Mouse (Mus musculus) brain, embryonic 14.5 days (tissue): Measurements from ENCODE around the gene Cfap221. TPM values are rescaled to one million over a fixed set of nuclear protein-coding genes. Genes with fewer than 3 reads are reported as not detected.

Experiments used
- DNase-seq: peaks from one replicate; pipeline ENCODE4 v3.0.0-alpha.2; 2011; ENCODE audit warnings: low read depth
- CTCF ChIP-seq: fragments of 200-500 bp; IDR thresholded peaks from 2 replicates; pipeline ENCODE4 v1.5.1; 2012; ENCODE audit warnings: inconsistent platforms, mild to moderate bottlenecking, moderate library complexity, borderline replicate concordance; ENCODE audit not compliant: insufficient read depth, insufficient read length; ENCODE audit errors: extremely low read depth
- POLR2A ChIP-seq: fragments of 200-500 bp; IDR thresholded peaks from 2 replicates; pipeline ENCODE4 v1.6.1; 2012; ENCODE audit warnings: mild to moderate bottlenecking, inconsistent platforms, borderline replicate concordance; ENCODE audit not compliant: poor library complexity, insufficient read depth, insufficient read length, severe bottlenecking; ENCODE audit errors: extremely low read depth
- polyA plus RNA-seq: library from polyadenylated mRNA; depleted of rRNA; stranded (reverse); fragments of >200 nt; gene quantifications from 2 replicates; pipeline ENCODE4 v1.2.3, GENCODE M21; 2012; rRNA removed

Cfap221 gene
- polyA plus RNA-seq = 0.13 and 0.52 TPM in 2 replicates

DNA sequence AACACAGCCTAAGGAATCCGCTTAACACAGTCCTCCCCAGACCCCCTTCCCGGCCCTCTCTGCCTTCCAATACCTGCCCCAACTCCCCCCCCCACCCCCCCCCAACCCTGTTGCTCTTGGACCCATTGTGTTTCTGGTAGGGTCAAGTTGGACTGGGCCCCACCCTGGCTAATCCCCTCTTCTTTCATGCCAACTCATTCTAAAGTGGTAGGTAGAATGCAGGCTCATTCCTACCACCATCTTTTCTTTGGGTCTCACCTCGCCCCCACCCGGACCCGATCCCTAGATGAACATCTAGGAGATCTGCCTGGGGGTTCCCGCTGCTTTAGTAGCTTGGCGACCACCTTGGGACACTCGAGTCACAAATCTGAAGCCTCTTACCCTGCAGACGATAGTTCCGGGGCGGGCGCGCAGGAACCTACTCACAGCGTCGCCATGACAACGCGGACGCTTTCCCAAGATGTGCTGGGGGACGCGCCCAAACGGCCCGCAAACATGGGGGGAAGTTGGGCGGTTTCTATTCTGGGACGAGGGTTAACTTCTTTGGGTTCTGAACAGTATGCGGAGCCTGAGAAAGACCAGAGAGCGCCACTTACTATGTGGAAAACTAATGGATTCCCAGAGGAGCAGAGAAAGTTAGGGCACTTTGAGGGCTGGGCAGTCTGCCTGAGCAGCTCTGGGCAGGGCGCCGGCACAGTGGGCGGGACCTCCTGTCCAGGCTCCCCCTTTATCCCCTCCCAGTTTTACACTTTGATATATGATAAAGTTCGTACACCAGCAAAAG, at the start of gene Cfap221:
TSS of gene Cfap221 (minus strand) at position 437 of the 784 bp plus-strand sequence.
- TF ChIP-seq CTCF (no peak), POLR2A (no peak)
- peak; percentile 86 for DNase-seq

DNA sequence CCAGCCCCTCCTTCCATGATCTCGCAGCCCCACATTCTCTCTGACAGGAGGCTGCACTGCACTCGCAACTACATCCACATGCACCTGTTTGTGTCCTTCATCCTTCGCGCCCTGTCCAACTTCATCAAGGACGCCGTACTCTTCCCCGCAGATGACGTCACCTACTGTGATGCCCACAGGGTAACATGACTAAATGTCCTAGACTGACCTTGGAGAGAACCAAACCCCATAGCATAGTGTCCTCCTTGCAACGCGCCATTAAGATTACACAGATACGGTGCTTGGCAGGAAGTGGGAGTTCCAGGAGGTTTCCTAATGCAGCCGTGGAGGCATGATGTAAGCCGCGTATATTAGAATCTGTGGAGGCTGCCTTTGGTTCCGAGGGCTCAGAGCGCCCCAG, 47.5 kb upstream of the Cfap221 start:
- TF ChIP-seq CTCF = no peak
- no peak for TF ChIP-seq POLR2A
- DNase-seq = no peak

DNA sequence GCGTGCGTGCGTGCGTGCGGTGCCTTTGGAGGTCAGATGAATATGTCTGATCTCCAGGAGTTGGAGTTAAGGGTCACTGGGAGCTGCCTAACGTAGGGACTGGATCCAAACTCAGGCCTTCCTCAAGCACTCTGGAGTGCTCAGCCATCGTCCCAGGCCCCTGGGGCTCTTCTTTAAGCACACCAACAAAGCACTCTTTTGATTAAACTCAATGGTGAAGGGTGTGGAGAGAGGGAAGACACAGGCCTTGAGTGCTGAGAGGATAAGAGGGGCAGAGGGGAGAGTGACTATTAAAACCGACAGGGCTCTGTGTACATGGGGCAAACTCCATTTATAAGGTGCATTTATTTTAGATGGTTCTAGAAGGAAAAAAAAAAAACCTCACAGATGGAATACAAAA, 45.4 kb upstream of the Cfap221 start:
- no peak for TF ChIP-seq POLR2A
- no peak for TF ChIP-seq CTCF
- DNase-seq = no peak

DNA sequence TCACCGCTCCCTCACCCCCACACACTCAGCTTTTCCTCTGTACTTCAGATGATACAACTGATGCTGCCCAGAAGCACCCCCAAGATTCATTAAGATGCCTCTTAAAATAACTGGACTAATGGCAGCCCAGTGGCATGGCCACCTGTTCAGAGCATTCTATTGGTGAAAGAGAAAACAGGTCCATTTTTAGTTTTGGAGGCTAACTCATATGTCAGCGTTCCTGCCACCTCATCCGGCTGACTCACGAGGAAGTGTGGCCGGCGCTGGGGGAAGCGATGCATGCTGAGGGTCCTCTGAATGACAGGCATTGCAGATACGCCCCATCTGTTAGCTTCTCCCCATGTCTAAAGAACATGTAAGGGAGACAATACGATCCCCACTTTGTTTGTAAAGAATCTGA, 41.6 kb upstream of the Cfap221 start:
- no peak for TF ChIP-seq POLR2A
- DNase-seq = no peak

DNA sequence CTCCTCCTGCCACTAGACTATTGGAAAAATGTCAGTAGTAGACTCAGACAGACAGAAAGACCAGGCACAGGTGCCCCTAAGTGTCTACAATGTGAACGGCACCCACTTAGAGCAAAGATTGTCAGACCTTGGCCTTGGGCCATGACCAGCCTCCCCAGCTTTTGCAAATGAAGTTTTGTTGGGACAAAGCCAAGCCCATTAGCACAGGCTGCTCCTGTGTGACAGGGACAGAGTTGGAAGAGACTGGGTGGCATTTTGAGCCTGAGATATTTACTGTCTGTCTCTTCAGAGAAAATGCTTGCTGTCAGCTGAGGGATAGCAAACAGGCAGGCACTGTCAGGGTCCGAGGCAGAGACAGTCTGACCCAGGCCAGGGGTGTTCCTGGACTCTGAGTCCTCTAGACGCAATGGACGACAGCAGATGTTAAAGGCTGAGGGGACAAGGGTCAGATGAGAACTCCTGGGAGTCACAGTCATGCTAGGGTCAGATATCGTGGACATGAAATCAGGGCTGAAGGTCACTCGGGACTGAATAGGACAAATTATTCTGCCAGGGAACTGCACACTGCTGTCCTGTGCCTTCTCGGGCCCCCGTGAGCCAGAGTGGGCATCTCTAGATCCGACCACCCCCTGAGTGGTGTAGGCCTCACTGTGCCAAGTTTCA, 40.1 kb upstream of the Cfap221 start:
- no peak for TF ChIP-seq CTCF
- no peak for TF ChIP-seq POLR2A
- DNase-seq = peak; percentile 89

DNA sequence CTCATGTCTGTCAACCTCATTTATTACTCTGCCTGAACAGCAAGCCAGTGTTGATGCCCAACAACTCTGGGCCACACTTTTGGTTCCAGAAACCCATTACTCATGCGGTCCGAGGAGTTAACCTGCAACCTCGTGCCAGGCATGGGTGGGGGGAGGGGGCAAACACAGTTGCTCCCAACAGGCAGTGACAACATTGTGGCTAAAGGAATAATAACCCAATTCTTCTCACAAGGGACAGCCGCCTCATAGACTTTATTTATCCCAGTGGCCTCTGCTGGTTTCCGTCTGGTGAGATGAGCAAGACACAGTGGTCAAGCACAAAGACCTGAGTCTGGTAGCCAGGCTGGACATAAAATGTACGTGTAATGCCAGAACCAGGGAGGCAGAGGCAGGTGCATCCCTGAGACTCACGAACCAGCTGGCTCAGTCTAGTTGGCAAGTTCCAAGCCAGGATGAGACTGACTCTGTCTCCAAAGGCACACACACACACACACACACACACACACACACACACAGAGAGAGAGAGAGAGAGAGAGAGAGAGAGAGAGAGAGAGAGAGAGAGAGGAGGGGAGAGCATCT, 38.5 kb upstream of the Cfap221 start:
- no peak for DNase-seq
- TF ChIP-seq CTCF (no peak), POLR2A (no peak)

DNA sequence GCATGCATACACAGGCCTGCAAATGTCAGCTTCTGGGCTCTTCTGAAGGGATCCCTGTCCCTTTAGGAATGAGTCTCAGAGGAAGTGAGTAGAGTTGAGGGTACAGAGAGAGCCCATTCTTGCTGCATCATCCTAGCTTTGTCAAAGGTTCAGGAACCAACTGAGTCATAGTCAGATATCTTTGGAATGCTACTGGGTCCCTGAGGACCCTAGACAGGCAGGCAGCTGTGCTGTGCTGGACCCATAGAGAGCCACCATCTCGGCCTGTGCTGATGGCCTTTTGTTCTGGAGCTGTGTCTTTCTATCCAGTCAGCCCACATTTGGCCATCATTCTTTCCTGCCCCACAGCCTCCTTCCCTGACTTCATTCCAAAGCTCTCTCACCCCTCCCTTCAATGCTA, 37.8 kb upstream of the Cfap221 start:
- DNase-seq = no peak
- TF ChIP-seq POLR2A = no peak
- no peak for TF ChIP-seq CTCF

DNA sequence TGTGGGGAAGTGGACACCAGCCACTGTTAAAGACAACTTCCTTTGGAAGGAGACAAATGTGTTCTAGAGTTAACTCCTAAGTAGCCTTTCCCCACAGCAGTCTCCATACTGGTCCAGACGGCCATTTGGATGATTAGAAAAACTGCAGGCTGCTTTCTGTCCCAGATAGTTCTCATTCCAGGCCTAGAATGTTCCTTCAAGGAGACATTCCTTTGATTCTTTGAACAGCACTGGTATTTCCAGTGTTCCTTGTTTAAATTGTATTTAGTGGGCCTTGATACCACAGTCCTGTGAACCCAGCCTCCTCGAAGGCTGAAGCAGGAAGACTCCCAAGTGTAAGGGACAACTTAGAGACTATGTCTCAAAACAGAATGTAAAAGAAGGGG, 36.4 kb upstream of the Cfap221 start:
- no peak for TF ChIP-seq POLR2A
- no peak for TF ChIP-seq CTCF
- DNase-seq = no peak

DNA sequence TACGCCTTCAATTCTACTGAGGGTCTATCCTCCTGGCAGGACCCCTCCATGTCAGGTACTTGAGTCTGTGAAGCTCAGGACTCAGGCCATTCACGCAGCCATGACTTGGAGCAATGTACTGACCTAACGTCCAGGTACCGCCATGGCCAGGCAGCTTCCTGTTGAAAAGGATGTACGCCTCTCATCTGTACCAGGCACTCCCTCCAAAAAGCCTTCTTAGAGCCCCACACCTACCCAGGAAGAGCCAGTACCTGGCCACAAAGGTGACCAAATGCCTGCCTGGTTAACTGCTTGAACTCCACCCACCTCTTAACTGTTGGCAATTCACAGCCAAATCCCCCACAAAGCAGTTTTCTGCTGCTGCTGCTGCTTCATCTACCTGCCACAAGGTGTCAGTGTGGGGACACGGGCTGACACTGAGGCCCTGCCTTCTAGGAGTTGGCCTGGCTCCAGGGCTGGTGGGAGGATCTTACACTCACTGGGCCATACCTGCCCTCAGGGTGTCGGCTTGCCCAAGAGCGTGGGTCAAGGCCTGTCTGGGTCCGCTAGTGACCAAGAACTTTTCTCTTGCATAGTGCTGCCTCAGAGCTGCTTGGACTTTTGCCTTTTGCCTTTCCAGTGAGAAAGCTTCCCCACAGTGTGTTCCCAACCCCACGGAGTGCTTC, 35.9 kb upstream of the Cfap221 start:
- TF ChIP-seq POLR2A (no peak), CTCF (peak; percentile 95)
- peak; percentile 87 for DNase-seq

DNA sequence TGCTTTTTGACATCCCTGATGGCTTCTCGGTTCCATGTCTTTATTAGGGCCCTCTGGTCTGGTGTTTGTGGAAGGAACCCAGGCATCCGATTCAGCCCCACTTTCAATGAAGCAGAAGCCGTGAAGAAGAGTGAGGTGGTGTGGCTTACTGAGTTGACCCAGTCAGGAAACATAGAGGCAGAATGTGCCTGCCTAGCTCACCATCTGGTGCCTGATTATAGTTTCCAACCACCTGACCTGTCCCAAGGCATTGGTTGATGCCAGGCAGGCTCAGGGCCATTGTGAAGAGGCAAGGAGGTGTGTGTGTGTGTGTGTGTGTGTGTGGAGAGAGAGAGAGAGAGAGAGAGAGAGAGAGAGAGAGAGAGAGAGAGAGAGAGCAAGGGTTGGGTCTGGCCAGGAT, 33.4 kb upstream of the Cfap221 start:
- DNase-seq = no peak
- TF ChIP-seq POLR2A = no peak
- no peak for TF ChIP-seq CTCF

DNA sequence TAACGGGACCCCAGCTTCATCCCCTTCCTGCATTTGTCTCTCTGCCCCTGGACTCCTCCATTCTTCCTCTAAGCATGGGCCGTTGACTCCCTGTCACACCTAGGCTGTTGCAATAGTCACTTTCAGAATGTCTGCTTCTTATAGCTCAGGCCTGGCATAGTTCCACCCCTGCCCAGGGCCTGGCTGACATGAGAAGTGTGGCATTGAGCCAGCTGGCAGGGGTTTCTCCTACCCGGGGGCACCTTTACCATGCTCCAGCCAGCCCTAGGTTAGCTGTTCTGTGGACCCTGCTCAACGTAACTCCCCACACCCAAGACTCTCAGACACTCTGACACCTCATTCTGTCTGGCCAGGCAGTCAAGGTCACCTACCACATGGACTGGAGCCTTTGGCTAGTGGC, 30.7 kb upstream of the Cfap221 start:
- TF ChIP-seq CTCF (no peak), POLR2A (no peak)
- DNase-seq = peak; percentile 56

DNA sequence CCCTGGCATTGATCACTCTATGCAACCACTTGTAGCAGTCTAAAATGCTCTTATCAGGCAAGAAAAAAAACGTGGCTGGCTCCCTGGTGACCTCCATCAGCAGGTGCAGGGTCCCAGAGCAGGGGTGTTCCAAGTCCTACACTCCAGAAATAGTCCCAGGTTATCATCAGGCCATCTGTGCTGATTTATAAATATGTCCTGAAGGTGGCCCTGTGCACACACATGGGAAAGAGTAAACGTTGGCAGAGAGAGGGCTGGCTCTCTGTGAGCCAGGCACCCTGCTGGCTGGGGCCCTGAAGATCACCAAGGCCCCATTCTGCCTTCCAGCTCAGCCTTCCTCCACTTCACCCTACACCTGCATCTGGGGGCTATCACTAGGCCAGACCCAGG, 28.0 kb upstream of the Cfap221 start:
- no peak for TF ChIP-seq POLR2A
- TF ChIP-seq CTCF = no peak
- DNase-seq = no peak

DNA sequence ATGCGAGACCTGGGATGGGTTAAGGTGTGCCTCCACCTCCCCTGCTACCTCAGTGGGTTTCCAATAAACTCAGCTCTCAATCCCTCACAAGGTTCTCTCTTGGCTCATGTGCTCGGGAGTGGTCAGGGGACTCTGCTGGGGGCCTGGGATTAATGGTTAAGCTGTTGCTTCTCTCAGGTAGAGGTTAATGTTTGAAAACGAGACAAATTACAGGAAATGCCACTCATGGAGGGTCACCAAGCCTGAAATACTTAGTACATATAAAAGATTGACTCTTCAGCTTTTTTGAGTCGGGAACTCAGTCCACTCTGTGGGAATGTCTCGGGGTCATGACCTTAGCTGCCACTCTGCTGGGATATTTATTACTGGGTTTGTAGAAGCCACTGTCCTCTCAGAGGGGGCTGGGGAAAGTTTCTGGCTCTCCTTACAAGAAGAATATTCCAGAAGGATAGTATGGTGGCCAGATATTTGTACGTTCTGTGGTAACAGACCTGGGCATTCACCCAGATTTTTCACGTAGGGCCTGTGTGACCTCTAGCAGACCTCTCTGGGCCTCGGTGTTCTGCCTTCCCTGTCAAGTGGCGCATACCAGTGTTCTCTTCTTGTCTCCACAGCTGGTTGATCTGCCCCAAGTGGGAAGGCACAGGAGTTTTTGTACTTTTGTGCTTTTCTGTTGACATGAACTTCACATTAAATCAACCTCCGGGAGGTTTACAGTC, 27.5 kb upstream of the Cfap221 start:
- no peak for DNase-seq
- no peak for TF ChIP-seq CTCF
- no peak for TF ChIP-seq POLR2A
